Mouse (Mus musculus) natural killer cell, adult 2 months (primary cell): ENCODE results near the gene Cemip.

Source experiments
- DNase-seq, 2 experiments: peaks; one replicate each; pipeline ENCODE4 v3.0.0; 2022; ENCODE audit warnings: low spot score in 2 of 2

The Cemip gene

DNA sequence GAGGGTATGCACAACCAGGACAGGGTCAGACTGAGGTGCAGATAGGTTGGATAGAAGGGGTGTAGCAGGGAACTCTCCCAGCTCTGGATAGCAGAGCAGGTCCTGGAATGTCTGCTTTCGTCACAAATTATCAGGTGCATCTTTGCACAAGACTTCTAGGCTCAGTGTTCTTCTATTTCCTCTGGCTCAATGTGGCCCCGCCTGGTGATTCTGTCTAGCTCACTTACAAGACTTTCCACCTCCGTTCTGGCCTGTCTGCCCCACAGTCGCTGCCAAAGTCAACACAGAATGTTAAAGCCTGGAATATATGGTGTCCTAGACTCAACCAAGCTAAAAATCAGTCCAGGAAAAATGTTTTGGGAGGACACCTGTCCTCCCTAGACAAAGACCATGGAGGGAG is 57.9 kb downstream of the Cemip start:
- no peak for DNase-seq

DNA sequence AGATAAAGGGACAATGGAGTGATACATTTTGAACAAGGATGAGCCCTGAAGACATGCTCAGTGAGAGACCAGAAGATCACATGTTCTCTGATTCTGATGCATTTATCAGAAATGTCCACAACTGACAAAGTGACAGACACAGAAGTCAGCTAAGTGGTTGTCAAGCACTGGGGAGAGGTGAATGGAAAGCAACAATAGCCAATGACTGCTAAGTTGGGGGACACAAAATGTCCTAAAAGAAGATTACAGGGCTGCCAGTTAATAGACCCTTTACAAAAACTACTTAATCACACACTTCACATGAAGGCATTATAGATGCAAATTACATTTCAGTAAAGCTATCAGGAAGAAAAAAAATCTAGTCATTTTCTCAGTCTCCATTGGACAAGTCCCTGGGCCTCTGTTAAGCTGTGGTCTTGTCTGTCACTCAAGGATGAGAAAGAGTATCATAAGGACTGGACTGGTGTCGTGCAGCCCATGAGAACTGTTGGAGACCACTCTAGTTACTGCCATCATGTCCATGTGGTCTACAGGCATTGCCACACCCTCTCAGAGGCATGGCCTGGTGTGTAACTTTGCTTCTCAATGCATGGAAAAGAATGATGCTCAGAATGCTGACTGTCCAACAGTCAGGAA is 59.2 kb downstream of the Cemip start:
- no peak for DNase-seq

DNA sequence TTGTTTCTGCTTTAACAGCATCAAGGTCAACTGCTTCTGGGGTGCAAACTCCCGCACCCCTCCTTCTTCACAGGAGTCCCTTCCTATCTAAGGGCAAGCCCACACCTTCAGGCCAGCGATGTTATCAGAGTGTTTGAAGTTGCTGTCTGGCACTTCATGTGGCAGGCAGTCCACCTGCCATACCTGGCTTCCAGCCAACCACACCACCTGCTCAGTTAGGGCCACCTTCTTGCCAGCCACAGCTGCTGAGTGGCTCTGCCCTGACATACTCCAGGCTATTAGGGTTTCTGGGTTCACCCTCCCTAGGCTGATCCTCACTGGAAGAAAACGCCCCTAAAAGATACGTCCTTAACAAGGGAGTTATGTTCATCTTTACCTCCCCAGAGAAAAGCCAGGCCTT is 60.2 kb downstream of the Cemip start:
- DNase-seq: no peak

DNA sequence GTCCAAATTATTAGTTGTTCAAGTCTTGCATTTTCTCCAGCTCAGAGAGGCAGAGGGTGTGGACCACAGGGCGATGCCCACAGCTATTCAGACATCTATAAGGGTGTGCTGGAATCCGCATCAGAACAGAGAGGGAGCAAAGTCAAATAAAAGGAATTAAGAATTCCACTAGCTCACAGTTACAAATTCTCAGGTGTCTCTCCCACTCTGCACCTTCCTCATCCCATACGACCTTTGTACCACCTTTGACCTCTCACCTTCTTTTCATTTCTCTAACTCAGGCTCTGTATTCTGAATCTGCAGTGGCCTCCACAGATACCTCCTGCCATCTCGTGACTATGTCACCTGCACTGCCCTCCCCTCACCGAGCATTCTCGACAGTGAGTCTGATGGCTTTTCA is 62.8 kb downstream of the Cemip start:
- no peak for DNase-seq

DNA sequence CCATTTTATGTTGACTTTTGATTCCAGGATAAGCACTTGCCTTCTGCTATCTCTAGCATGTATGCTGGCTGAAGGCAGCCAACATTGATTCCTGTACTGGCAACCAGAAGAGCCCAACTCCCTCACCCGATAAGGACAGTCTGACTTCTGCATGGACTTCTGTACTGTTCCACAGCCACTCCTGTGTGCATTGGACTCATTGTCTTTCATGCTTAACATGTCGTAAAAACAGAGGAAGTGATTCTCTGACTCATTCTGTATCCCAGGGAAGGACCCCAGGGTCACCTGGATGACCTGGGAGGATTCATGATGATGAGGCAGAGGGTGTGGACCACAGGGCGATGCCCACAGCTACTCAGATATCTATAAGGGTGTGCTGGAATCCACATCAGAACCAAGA is 63.8 kb downstream of the Cemip start:
- no peak for DNase-seq

DNA sequence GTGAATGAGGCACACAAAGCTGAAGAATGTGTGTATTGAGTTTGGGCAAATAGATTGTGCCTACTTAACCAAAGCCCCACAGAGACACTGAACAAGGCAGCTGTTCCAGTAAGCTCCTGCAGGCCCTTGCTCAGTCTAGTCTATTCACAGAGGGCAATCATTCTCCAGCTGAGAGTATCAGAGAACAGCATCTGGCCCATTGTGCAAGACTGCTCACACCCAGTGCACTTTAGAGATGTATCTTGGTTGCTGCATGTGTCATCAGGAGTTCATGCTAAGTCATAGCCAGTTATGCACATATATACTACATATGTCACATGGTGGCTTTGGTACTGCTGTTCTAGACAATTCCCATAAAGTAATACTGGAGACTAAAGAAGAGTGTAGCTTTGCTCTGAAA is 66.9 kb downstream of the Cemip start:
- no peak for DNase-seq

DNA sequence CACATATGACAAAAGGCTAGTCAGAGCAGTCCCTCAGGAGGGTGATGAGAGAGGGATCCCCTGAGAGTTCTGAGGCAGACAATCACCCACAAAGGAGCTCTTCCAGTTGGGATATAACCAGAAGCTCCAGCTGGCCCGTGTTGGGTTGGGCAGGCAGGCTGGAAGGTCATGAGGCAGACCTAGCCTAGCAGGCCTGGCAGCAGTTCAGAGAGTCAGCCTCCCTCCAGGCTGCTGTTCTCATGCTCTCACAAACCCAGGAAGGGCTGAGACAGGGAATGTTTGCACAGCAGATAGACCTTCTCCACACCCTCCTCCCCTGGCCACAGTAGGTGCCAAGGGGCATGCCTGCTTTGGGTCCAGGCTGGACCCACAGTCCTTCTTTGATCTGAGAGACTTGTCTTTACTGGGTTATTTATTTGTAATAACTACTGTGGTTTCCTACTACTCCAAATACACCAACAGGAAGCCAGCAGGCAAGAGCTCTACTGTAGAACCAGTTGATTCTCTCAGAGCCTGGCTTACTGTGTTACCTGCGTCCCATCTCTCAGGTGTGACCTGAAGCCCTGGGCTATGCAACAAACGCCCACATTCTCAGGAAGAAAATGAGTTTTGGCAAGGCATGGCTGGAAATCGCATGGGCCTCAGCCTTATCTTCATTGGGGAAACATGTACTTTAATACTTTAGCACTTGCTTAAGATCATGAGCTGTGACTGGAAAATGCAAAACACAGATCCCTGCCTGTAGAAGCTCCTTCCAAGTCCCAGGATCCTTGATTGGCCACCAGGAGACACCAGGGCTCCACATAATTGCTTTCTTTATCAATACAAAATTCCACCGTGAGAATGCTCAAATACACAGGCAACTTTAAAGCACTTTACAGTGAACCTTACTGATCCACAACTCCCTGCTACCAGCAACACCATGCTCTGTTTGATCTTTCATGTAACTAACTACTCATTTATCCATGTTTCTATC is 67.7 kb downstream of the Cemip start:
- no peak for DNase-seq

DNA sequence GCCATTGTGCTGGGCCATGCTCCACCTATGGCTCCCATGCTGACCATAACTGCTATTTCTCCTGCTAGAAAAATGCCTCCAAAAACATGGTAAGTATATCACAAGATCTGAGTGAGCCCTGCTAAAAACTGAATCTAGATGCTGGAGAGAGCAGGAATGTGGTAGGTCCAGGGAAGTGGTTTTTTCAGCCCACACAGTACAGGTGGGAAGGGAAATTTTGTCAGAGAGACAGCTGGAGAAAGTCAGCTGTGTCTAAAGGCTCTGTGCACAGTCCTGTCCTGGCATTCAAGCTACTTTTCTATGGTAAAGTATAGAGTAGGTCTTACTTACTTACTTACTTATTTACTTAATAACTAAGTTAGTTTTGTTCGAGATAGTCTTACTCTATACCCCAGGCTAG is 71.3 kb downstream of the Cemip start:
- no peak for DNase-seq

DNA sequence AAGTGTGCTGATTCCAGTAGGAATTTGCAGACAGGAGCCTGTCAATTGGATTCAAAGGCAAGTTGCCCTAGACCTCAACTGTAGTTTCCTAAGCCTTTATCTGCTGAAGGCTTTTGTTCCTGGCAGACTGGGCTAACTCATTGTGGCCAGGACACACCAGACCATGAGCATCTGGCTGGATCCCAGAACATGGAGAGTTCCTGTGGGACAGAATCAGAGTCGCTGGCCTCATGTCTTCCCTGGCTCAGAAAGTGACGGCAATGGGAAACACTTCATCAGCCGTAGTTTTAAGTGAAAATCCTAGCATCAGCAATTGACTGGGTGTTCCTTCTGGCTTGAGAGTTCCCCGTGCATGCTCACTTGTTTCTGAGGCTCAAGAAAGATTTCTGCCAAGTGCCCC is 72.6 kb downstream of the Cemip start:
- no peak for DNase-seq

DNA sequence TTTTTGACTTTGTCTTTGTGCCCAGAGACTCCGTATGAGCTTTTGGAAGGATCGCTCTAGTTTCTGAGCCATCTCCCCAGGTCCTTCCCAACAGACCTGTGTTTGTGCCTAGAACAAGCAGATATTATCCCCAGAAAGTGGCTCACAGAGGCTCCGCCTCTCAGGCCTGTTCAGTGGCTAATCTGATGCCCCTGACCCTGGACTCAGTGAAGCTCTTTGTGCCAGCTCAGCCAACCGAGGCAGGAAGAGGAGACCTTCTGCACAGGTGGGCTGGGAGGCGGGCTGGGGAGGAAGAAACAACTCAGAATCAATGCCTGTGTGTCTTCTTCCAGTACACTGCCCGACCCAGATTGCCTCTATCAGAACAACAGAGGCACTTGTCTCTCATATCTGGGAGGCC is 81.9 kb downstream of the Cemip start:
- no peak for DNase-seq

DNA sequence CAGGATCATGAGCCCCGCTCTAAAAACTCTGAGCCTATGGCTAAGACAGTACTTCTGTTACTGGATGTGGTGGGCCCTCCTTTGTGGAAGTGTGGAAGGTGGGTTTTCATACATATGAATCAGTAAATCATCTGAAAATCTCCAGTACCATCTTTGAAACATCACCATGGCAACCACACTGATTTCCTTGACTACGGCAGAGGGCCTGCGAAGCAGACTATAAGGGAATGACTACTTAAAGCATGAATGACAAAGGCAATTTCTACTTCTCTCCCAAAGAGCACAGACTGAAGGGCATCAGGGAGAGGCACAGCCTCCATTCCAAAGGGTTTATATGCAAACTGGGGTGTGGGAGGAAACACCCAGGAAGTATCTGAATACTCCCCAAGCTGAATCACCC is 84.8 kb downstream of the Cemip start:
- no peak for DNase-seq

DNA sequence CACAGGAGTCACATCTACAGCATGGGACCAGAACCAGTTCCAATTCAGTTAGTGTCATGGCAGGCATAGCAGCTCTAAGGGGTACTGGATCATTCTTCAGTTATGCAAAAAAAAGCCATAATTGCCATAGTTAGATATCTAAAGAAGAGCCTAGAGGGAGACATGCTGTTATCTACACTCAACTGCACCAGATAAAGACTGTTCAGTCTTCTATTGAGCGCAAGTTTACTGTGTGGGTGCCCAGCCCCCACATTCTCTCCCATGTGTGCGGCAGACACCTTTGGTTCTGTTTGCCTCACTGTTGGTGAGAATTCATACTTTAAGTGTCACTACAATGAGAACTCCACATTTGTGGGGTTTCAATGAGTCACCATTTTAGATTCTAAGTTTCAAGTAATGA is 85.6 kb downstream of the Cemip start:
- no peak for DNase-seq

DNA sequence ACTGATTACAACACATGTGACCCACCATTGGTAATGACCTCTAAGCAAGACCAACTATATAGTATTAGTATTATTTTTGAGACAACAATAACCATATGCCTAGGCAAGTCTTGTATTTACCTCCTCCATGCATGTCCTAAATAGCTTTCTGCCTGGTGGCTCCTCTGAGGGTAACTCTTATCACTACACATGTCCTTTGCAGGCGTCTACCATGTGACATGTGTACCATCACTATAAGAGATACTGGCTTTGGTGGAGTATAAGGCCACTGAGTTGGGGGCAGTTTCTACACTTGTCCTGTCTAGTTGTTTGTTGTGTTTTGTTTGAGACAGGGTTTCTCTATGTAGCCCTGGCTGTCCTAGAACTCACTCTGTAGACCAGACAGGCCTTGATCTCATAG is 86.7 kb downstream of the Cemip start:
- no peak for DNase-seq

DNA sequence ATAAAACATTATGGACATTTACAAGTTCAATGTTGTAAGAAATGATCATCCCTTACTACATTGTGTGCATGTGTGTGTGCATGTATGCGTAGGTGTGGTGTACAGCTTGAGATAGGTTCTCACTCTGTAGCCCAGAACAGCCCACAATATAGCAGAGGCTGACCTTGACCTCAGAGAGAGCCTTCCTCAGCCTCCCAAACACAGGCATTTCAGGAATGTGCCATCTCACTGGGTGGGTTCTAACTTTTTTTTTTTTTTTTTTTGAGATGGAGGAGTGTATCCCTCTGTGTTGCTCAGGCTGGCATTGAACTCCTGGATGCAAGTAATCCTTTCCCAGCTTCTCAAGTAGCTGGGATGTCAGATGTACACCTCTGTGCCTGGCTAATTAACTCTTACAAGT is 92.0 kb downstream of the Cemip start:
- no peak for DNase-seq

DNA sequence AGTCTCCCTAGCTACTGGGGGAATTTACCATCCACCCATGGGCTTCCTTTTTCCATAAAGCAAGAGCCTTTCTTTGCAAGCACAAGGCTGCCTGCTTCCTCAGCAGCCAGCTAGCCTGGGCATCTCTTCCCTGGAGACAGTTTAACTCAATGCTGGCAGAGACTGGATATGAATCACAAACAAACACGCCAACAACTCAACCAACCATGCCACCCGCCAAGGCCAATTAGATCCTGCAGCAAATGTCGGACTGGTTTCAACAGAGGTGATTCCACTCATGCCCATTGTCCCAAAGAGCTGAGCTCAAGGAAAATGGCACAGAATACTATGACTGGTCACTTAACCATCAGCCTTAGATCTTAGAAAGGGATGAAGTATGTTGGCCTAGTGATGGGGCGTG is 97.0 kb downstream of the Cemip start:
- no peak for DNase-seq

DNA sequence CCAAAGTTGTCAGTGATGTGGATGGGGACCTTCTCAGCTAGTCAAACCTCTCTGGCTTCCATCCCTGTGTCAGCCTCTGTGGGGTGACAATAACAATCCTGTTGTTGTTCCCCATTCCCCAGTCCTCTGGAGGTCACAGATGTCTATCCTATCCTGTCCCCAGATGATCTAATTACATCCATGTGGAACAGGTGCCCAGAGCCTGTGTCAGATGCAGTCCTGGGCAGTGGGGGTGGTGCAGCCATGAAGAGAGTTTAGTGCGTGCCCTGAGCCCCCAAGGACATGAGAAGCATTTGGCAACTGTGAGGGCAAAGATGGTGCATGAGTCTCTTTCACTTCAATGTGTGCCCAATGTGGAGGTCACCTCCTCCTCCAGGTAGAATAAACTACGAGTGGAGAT is 100.6 kb downstream of the Cemip start:
- no peak for DNase-seq

DNA sequence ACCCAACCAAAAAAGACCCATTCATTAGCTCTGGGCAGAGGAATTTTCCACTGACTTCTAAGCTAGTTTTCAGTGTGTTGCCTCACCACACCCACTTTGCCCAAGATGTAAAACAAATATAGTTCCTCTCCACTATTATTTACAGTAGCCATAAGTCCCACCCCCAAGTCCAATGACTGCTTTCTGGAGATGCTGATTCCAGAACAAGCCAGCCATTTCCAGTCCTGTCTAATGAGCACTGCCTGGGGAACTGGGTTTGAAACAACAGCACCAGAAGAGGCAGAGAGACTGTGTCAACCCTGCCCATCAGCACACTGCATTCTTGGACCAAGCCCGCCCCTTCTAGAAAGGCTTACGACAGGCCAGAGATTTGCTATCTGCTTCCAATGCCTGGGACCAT is 103.7 kb downstream of the Cemip start:
- no peak for DNase-seq

DNA sequence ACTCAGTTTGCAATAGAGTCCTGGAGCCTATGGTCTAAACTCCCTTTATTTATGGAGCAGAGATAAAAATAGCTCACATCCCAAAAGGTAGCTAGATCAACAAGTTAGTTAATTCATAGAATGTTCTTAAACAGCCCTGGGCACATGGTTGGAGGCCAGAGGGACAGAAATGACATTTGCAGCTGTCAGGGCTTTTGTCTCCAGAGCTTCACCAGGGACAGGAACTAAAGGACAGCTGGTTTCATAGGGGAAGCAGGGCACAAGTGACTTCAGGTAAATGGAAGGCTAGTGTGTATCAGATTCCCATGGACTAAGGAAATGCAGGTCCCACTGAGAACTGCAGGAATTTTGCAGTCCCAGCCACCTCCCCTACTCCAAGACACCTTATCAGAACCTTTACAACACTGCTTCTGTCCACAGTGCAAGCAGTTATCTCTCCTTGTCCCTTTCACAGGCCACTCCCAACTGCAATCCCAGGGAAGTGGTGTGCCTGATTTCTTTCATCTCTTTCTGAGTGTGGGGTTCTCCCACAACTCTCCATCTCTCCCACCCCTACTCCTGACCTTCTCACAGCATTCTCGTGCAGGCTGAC is 107.3 kb downstream of the Cemip start:
- no peak for DNase-seq

DNA sequence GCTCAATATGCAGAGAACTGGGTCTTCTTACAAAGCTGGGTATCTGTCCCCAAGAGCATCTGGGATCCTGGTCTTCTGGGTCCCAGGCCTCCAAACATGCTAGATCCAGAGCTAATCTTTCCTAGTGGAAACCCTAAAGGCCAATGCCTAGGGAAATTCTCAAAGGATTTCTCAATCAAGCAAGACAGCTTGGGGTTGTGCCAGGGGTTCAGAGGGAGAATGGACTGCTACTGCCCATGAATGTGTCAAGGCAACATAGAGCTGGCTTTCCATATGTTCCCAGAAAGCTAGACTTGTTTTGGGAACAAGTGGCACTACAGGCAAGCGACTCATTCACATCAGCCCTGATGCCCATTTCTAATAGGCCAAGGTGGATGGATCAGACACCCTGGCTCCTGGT is 107.9 kb downstream of the Cemip start:
- DNase-seq: no peak

DNA sequence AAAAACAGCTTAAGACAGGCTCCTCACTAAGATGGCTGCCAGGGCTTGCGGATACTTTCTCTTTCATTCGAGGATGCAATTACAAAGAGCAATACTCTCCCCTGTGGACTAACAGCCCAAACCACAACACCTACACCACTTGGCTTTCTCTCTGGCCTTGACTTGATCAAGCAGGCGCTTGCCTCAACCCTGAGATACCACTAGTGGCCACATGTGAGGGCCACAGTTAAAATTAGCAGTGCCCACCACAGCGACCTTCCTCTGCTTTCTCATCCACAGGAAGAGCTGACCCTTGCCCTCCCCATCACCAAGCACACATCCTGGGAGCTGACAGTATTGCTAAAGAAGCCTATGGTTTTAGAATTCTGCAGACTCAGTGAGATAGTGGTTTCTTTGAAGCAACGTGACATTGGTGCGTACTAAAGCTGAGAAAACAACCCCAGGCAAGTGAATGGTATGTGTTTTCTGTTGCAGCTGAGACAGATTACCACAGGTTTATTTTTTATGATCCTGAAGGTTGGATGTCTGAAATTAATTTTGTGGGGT is 109.8 kb downstream of the Cemip start:
- no peak for DNase-seq

DNA sequence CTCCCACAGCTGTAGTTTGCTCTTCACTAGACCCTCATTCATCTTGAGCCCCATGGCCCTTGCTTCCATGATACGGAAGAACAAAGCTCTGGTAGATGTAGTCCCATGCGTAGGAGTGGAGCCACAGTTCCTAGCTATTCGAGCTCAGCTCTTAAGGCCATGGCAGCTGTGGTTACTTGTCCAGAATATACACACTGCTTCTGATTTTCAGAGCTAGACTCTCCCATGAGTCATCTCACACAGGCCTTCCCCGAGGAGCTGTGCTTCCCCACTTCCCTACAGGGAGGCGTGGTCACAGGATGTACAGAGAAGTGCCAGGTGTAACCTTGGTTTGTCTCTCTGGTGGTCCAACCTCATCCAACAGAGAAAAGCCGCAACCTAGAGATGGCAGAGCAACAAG is 111.0 kb downstream of the Cemip start:
- DNase-seq: no peak

DNA sequence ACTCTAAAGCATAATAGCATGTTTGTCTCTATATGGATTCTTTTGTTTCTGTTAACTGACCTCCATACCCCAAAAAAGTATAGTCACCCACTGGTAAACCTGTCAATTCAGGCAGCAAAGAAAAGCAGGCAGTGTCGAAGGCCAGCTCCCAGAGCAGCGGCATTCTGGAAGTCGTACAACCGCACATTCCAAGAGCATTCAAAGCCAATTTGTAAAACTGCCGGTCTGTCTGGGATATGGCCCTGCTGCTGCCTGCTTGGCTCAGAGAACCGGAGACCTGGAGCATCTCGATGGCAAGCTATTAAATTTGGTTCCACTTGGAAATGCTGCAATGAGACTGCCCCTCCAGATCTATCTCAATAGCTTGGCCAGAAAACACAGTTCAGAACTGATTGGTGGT is 113.8 kb downstream of the Cemip start:
- DNase-seq: no peak
